25 mouse cellular contexts compared by ENCODE assay signal in the genomic region with DNA sequence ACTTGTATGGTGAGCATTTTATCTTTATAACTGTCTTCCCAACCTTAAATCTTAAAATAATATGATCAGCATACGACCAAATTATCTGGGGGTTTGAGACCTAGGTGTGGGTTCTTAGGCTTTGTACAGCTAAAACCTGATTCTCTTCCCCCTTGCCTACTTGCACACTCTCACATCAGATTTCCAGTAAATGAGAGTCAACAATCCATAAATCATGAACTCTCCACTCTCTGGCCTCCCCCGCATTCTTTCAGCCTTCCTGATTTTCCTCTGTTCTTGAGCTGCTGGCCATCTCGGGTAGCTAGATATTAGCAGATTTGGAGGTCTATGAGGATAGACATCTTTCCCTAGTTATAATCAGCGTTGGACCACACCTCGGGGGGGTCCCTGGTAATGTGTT.
DNase-seq lines count a peak whose midpoint lies in the region; ATAC-seq and TF ChIP-seq lines count a peak whose summit lies in the region.
"Had no signal": no experiment of that assay in that cellular context is flagged by ENCODE, and none has a peak within 500 bp of the region (broad histone marks: within the 10 kb centered on the region; RNA-seq: fewer than 3 reads in every experiment).

No protein-coding gene starts in this region.

- H3K27me3 ChIP-seq in kidney, embryonic 15.5 days: no peaks in the 10 kb centered on the region
- no peaks in the 10 kb centered on the region for H3K27me3 ChIP-seq in kidney, adult 2 months (replicated peaks; ENCODE audit: control insufficient read depth, insufficient read depth, low read length)
- no peaks in the 10 kb centered on the region for H3K27me3 ChIP-seq in kidney, postnatal 0 days (ENCODE audit: insufficient read depth, low read length)
- H3K27me3 ChIP-seq: CH12.LX; embryonic facial prominence, embryonic 12.5 days; forebrain, embryonic 13.5 days; forebrain, embryonic 15.5 days had no signal

- no peak overlapping the region for H3K27ac ChIP-seq in kidney, embryonic 15.5 days
- no peak overlapping the region for H3K27ac ChIP-seq in kidney, adult 2 months (ENCODE audit: insufficient read depth, low read depth, low read length)
- no peak overlapping the region for H3K27ac ChIP-seq in kidney, postnatal 0 days
- H3K27ac ChIP-seq: embryonic facial prominence, embryonic 10.5 days; embryonic facial prominence, embryonic 12.5 days; forebrain, embryonic 13.5 days; forebrain, embryonic 15.5 days had no signal

- ATAC-seq in kidney, embryonic 15.5 days (replicated peaks; ENCODE audit: low FRiP score): peak; percentile 62
- no peak for ATAC-seq in kidney, postnatal 0 days (replicated peaks; ENCODE audit: low FRiP score, low read depth)
- ATAC-seq: activated CD4-positive, CD25-positive, alpha-beta regulatory T cell, adult 4 months; CD4-positive, CD25-positive, alpha-beta regulatory T cell, adult 4 months; forebrain, embryonic 13.5 days; forebrain, embryonic 15.5 days; forebrain, postnatal 0 days; Patski had no signal

- H3K9me3 ChIP-seq in kidney, embryonic 15.5 days (replicated peaks): no peaks in the 10 kb centered on the region
- H3K9me3 ChIP-seq in kidney, postnatal 0 days (replicated peaks; ENCODE audit: low read length): no peaks in the 10 kb centered on the region
- H3K9me3 ChIP-seq: embryonic facial prominence, embryonic 10.5 days; embryonic facial prominence, embryonic 12.5 days; forebrain, embryonic 13.5 days; forebrain, embryonic 15.5 days; G1E had no signal

- TF ChIP-seq CTCF in kidney, adult 2 months (conservative IDR thresholded peaks at IDR 0.05; ENCODE audit: insufficient read depth, insufficient read length, low read depth, low read length): no peak
- no peak for TF ChIP-seq CTCF in kidney, postnatal 0 days (IDR thresholded peaks at IDR 0.05; ENCODE audit: low read depth)

- peaks cover 13% of the 10 kb centered on the region for H3K4me1 ChIP-seq in kidney, embryonic 15.5 days
- no peaks in the 10 kb centered on the region for H3K4me1 ChIP-seq in kidney, adult 2 months (ENCODE audit: control insufficient read depth, insufficient read depth, low read length)
- H3K4me1 ChIP-seq in kidney, postnatal 0 days (replicated peaks; ENCODE audit: insufficient read depth, low read length): no peaks in the 10 kb centered on the region
- H3K4me1 ChIP-seq: embryonic facial prominence, embryonic 12.5 days; forebrain, embryonic 15.5 days had no signal

- no peak for TF ChIP-seq POLR2A in kidney, adult 2 months (IDR thresholded peaks at IDR 0.05; ENCODE audit: low read depth, low read length)

- WGBS in kidney, embryonic 15.5 days: 44% methylated on average over 5 of the region's 5 CpGs
- 51% methylated on average over 5 of the region's 5 CpGs for WGBS in kidney, adult 2 months
- 41% methylated on average over 5 of the region's 5 CpGs for WGBS in kidney, postnatal 0 days

- no peaks in the 10 kb centered on the region for H3K36me3 ChIP-seq in kidney, embryonic 15.5 days
- H3K36me3 ChIP-seq in kidney, adult 2 months (ENCODE audit: control insufficient read depth, insufficient read depth, low read length): no peaks in the 10 kb centered on the region
- H3K36me3 ChIP-seq in kidney, postnatal 0 days (ENCODE audit: insufficient read depth, low read length): no peaks in the 10 kb centered on the region
- H3K36me3 ChIP-seq: embryonic facial prominence, embryonic 10.5 days; embryonic facial prominence, embryonic 12.5 days; forebrain, embryonic 15.5 days; G1E had no signal

- peak; percentile 5 for DNase-seq in embryo, embryonic 11 days
- no peak for DNase-seq in embryo, embryonic 9.5 days (ENCODE audit: extremely low spot score)
- no peak for DNase-seq in kidney, adult 2 months
- DNase-seq in kidney, postnatal 0 days (ENCODE audit: low spot score): peak; percentile 77
- DNase-seq in kidney, adult 8-10 months: no peak
- DNase-seq: adrenal gland, adult 8-10 months; adrenal gland, postnatal 14 days; adrenal gland, postnatal 36 days; B cell, adult 2 months; cerebellum, adult 11-12 months; cerebellum, adult 2 months; cerebellum, adult 9-10 months; cerebellum, postnatal 10 days; cerebellum, postnatal 25 days; forebrain, postnatal 0 days had no signal

- H3K9ac ChIP-seq in kidney, embryonic 15.5 days: no peak overlapping the region
- no peak overlapping the region for H3K9ac ChIP-seq in kidney, postnatal 0 days (ENCODE audit: low read depth, low read length)
- H3K9ac ChIP-seq: embryonic facial prominence, embryonic 12.5 days; forebrain, embryonic 13.5 days; forebrain, embryonic 15.5 days; forebrain, postnatal 0 days had no signal

- no peak overlapping the region for H3K4me3 ChIP-seq in kidney, embryonic 15.5 days (replicated peaks)
- H3K4me3 ChIP-seq in kidney, adult 2 months (ENCODE audit: insufficient read depth, low read depth, low read length): no peak overlapping the region
- H3K4me3 ChIP-seq in kidney, postnatal 0 days (replicated peaks; ENCODE audit: low read depth, low read length): no peak overlapping the region
- H3K4me3 ChIP-seq: embryonic facial prominence, embryonic 10.5 days; embryonic facial prominence, embryonic 12.5 days; forebrain, embryonic 13.5 days; forebrain, embryonic 15.5 days had no signal

- H3K4me2 ChIP-seq in kidney, embryonic 15.5 days: no peak overlapping the region
- H3K4me2 ChIP-seq in kidney, postnatal 0 days (ENCODE audit: low read length): no peak overlapping the region
- H3K4me2 ChIP-seq: embryonic facial prominence, embryonic 12.5 days; forebrain, embryonic 13.5 days; forebrain, embryonic 15.5 days had no signal

Comparison
In these comparisons a context has a peak if more than half of its experiments do, and no peak if none do; other contexts are left out.
1. DNase-seq: peak in embryo, embryonic 11 days (single experiment) and kidney, postnatal 0 days (single experiment); none in embryo, embryonic 9.5 days (single experiment), kidney, adult 2 months (single experiment) and kidney, adult 8-10 months (0 of 2).